Mouse (Mus musculus) liver, embryonic 11.5 days (tissue): ENCODE data around the gene Tomm7. TPM values are rescaled to one million over a fixed set of nuclear protein-coding genes. Genes with fewer than 3 reads are reported as not detected.
A peak's percentile ranks its signal among the peaks of the same experiment; 100 is the strongest.

Experiments
- ATAC-seq: fragments of 200-750 bp; cut with Nextera tagmentation; replicated peaks from 2 replicates; pipeline ENCODE4 v1.8.0; 2017; ENCODE audit warnings: moderate number of reproducible peaks, mild to moderate bottlenecking, moderate TSS enrichment, moderate library complexity; ENCODE audit not compliant: low FRiP score
- DNase-seq: peaks from one replicate; pipeline ENCODE4 v3.0.0-alpha.2; 2017; ENCODE audit warnings: low spot score
- H3K27ac ChIP-seq: fragments of 300-500 bp; sonication (generic); 2 replicates; pipeline ENCODE4 v1.5.1; 2014; ENCODE audit warnings: mild to moderate bottlenecking, low read depth, low read length, control low read depth
- H3K27me3 ChIP-seq: fragments of 300-500 bp; sonication (generic); replicated peaks from 2 replicates; pipeline ENCODE4 v1.6.1; 2014; ENCODE audit warnings: low read length, mixed read lengths; ENCODE audit not compliant: control insufficient read depth, insufficient read depth
- H3K36me3 ChIP-seq: fragments of 300-500 bp; sonication (generic); 2 replicates; pipeline ENCODE4 v1.6.1; 2014; ENCODE audit warnings: mild to moderate bottlenecking, low read length, moderate library complexity, mixed read lengths; ENCODE audit not compliant: control insufficient read depth, insufficient read depth
- H3K4me1 ChIP-seq: fragments of 300-500 bp; sonication (generic); replicated peaks from 2 replicates; pipeline ENCODE4 v1.6.1; 2014; ENCODE audit warnings: low read length, mixed read lengths; ENCODE audit not compliant: control insufficient read depth, insufficient read depth
- H3K4me2 ChIP-seq: fragments of 300-500 bp; sonication (generic); 2 replicates; pipeline ENCODE4 v1.6.1; 2014; ENCODE audit warnings: mild to moderate bottlenecking, control low read depth, moderate library complexity
- H3K4me3 ChIP-seq: fragments of 300-500 bp; sonication (generic); 2 replicates; pipeline ENCODE4 v1.5.1; 2014; ENCODE audit warnings: low read depth, low read length, control low read depth
- H3K9ac ChIP-seq: fragments of 300-500 bp; sonication (generic); 2 replicates; pipeline ENCODE4 v1.6.1; 2014; ENCODE audit warnings: low read depth, low read length, control low read depth
- H3K9me3 ChIP-seq: fragments of 300-500 bp; sonication (generic); 2 replicates; pipeline ENCODE4 v1.6.1; 2016; ENCODE audit warnings: low read length, inconsistent platforms, mixed read lengths; ENCODE audit not compliant: control insufficient read depth
- WGBS: fragments of 180-500 bp; shearing (Covaris S2); extraction: QIAGEN DNeasy Blood & Tissue Kit; methylation state at CpG from one replicate; pipeline ENCODE4 v1.1.7; 2014; 5-methylcytosine and 5-hydroxymethylcytosine counted together
- polyA plus RNA-seq: library from polyadenylated mRNA; unstranded; fragments of >200 nt; fragmentation: Nextera tagmentation; extraction: Ambion mirVana; gene quantifications from 2 replicates; pipeline ENCODE4 v1.2.1, GENCODE M21; 2014

The Tomm7 gene
- polyA plus RNA-seq, 1 experiment from 2014 or later = 149 TPM

GRCm38 (mm10) chr5:23865941-23866340 lies 22.0 kb upstream of the Tomm7 start:
- no peaks in the 10 kb centered on the region for H3K27me3 ChIP-seq
- H3K9ac ChIP-seq = no peak overlapping the region
- WGBS = 76% methylated on average over 5 of the region's 5 CpGs
- no peak overlapping the region for H3K4me3 ChIP-seq
- H3K4me1 ChIP-seq = no peaks in the 10 kb centered on the region
- no peak overlapping the region for H3K27ac ChIP-seq
- no peaks in the 10 kb centered on the region for H3K36me3 ChIP-seq
- H3K4me2 ChIP-seq = no peak overlapping the region
- no peaks in the 10 kb centered on the region for H3K9me3 ChIP-seq
- no peak for ATAC-seq
- DNase-seq = no peak

DNA sequence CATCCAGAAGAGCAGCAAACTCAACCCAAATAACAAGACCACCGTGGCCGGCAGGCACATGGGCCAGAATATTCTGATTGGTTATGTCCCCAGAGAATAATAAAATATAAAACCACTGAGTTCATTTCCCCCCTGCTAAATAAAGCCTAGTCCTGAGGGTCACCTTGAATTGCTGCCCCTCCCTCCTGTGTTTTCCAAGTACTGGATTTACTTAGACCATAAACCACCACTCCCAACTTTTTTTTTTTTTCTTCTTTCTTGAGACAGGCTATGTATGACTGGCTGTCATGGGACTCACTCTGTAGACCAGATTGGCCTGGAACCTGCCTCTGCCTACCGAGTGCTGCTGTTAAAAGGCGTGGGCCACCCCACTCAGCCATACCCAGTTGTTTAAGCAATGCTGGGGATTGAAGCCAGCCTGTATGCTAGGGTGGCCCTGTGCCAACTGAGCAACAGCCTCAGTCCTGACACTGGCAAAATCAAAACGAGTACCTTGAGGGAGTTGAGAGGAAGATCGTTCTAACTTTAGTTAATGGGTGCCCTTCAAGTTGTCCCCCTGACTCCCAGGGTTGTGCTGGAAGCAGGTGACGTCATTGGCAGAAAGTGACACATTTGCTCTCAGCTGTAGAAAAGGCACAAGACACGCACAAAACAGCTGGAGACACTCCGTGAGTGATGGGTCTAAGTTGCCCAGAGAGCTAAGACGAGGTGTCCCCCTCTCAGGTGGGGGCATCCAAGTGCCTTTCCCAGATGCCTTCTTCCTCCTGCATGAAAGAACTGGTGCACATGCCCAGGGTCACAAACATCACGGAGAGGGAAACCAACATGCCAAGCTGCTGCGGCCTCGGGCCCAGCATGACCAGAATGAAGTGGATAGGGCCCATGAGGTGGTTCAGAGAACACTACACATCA lies 20.3 kb upstream of the Tomm7 start:
- WGBS = 84% methylated on average over 13 of the region's 13 CpGs
- H3K9ac ChIP-seq = no peak overlapping the region
- no peak overlapping the region for H3K4me2 ChIP-seq
- ATAC-seq (no peak), DNase-seq (no peak)
- H3K27ac ChIP-seq = no peak overlapping the region
- H3K36me3 ChIP-seq = 0 out of 2 replicates have a peak, but pooled peaks cover 6% of the 10 kb centered on the region
- no peaks in the 10 kb centered on the region for H3K27me3 ChIP-seq
- H3K4me3 ChIP-seq = no peak overlapping the region
- no peaks in the 10 kb centered on the region for H3K4me1 ChIP-seq
- H3K9me3 ChIP-seq = no peaks in the 10 kb centered on the region

- DNase-seq (no peak), ATAC-seq (no peak)
- Histone ChIP-seq H3K27ac (no peak overlapping the region), H3K4me3 (no peak overlapping the region), H3K27me3 (no peaks in the 10 kb centered on the region), H3K9me3 (no peaks in the 10 kb centered on the region), H3K9ac (no peak overlapping the region), H3K4me1 (no peaks in the 10 kb centered on the region), H3K4me2 (no peak overlapping the region), H3K36me3 (0 out of 2 replicates have a peak, but pooled peaks cover 7% of the 10 kb centered on the region)
- WGBS = 73% methylated on average over 7 of the region's 7 CpGs
These were observed 19.4 kb upstream of the Tomm7 start for GRCm38 (mm10) chr5:23863166-23864053.

- no peaks in the 10 kb centered on the region for H3K9me3 ChIP-seq
- no peak overlapping the region for H3K27ac ChIP-seq
- H3K4me2 ChIP-seq = no peak overlapping the region
- H3K9ac ChIP-seq = no peak overlapping the region
- H3K4me1 ChIP-seq = no peaks in the 10 kb centered on the region
- 76% methylated on average over 5 of the region's 5 CpGs for WGBS
- ATAC-seq (no peak), DNase-seq (no peak)
- peaks cover 11% of the 10 kb centered on the region; the same call in 1 of the 2 replicates for H3K36me3 ChIP-seq
- H3K27me3 ChIP-seq = no peaks in the 10 kb centered on the region
- H3K4me3 ChIP-seq = no peak overlapping the region
These were observed 18.3 kb upstream of the Tomm7 start for GRCm38 (mm10) chr5:23862291-23862690.

- no peak overlapping the region for H3K27ac ChIP-seq
- DNase-seq (no peak), ATAC-seq (no peak)
- no peak overlapping the region for H3K4me3 ChIP-seq
- 88% methylated on average over 9 of the region's 9 CpGs for WGBS
- H3K4me1 ChIP-seq = no peaks in the 10 kb centered on the region
- peaks cover 13% of the 10 kb centered on the region; the same call in 1 of the 2 replicates for H3K36me3 ChIP-seq
- H3K9me3 ChIP-seq = no peaks in the 10 kb centered on the region
- no peaks in the 10 kb centered on the region for H3K27me3 ChIP-seq
- no peak overlapping the region for H3K9ac ChIP-seq
- H3K4me2 ChIP-seq = no peak overlapping the region
These were observed 17.8 kb upstream of the Tomm7 start for GRCm38 (mm10) chr5:23861721-23862120.

DNA sequence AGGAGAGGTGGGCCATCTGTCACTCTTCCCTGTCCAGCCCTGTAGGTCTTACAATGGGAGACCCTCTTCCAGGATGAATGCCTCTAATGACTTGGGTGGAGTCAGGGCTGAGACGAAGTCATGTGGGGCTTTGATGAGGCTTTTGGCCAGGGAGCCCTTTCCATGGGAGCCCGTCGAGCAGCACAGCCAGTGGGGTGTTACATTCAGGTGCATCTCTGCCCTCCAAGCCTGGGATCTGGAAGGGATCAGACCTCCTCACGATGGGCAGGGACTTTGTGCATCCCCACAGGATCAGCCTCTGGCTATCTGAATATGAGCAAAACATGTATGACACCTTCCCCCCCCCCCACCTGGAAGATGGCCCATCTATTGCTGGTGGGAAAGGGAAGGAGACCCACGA lies 15.9 kb upstream of the Tomm7 start:
- 84% methylated on average over 5 of the region's 5 CpGs for WGBS
- H3K9ac ChIP-seq = no peak overlapping the region
- H3K4me3 ChIP-seq = no peak overlapping the region
- H3K4me2 ChIP-seq = no peak overlapping the region
- H3K27me3 ChIP-seq = no peaks in the 10 kb centered on the region
- DNase-seq (no peak), ATAC-seq (no peak)
- no peaks in the 10 kb centered on the region for H3K4me1 ChIP-seq
- no peak overlapping the region for H3K27ac ChIP-seq
- peaks cover 29% of the 10 kb centered on the region for H3K36me3 ChIP-seq
- no peaks in the 10 kb centered on the region for H3K9me3 ChIP-seq

DNA sequence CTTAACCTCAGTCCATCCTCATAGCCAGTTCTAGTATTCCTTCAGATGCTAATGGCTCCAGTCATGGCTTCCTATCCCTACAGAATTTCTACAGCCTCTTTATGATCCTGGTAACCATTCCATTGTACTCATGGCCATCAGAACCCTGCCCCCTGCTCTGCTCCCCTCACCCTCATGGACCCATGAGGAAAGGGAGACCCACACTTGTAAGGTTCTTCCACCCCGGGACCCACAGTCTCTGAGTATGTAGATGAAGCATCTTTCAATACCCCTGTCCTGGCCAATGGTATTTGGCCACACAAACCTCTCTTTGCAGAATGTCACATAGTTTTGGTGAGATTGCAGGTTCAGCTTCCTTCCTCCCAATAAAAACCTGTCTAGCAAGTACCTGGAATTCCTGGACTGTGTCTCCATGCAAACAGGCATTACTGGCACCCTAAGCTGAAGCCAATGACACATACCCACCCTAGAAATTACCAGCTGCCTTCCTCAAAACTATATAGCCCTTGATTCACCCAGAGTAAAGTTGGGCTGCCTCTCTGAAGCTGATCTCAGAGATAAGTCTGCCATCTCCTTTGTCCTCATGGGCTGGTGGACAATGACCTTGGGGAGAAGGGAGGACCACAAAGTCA lies 15.2 kb upstream of the Tomm7 start:
- WGBS = 93% methylated on average over 1 of the region's 1 CpGs
- Histone ChIP-seq H3K27me3 (no peaks in the 10 kb centered on the region), H3K36me3 (peaks cover 34% of the 10 kb centered on the region), H3K27ac (no peak overlapping the region), H3K4me3 (no peak overlapping the region), H3K9me3 (no peaks in the 10 kb centered on the region), H3K4me1 (no peaks in the 10 kb centered on the region), H3K9ac (no peak overlapping the region), H3K4me2 (no peak overlapping the region)
- no peak for DNase-seq
- no peak for ATAC-seq

GRCm38 (mm10) chr5:23858643-23859042 lies 14.7 kb upstream of the Tomm7 start:
- H3K36me3 ChIP-seq = peaks cover 40% of the 10 kb centered on the region
- H3K9ac ChIP-seq = no peak overlapping the region
- H3K27me3 ChIP-seq = no peaks in the 10 kb centered on the region
- H3K4me2 ChIP-seq = no peak overlapping the region
- no peaks in the 10 kb centered on the region for H3K9me3 ChIP-seq
- no peak for DNase-seq
- H3K4me1 ChIP-seq = no peaks in the 10 kb centered on the region
- ATAC-seq = 0 out of 2 replicates have a peak, but pooled peaks have one; percentile 18
- H3K27ac ChIP-seq = no peak overlapping the region
- no peak overlapping the region for H3K4me3 ChIP-seq
- 85% methylated on average over 7 of the region's 7 CpGs for WGBS
